Mouse (Mus musculus) thymus, adult 2 months (tissue): ENCODE measurements around the gene Gpr45.
"Not testable (repeated sequence)": the region's sequence is repeated elsewhere in the genome, so short reads cannot be mapped to it uniquely, and the experiment has no call there.

ENCODE experiments used
- CTCF ChIP-seq: fragments of 200-500 bp; IDR thresholded peaks from 2 replicates; pipeline ENCODE4 v1.5.1; 2012; ENCODE audit warnings: mild to moderate bottlenecking, control low read depth, low read length, moderate library complexity, borderline replicate concordance; ENCODE audit not compliant: control insufficient read depth, poor library complexity, insufficient read depth; ENCODE audit errors: extremely low read depth
- POLR2A ChIP-seq: fragments of 200-500 bp; IDR thresholded peaks from 2 replicates; pipeline ENCODE4 v1.6.1; 2012; ENCODE audit warnings: mild to moderate bottlenecking, low read length, control low read depth, moderate library complexity; ENCODE audit not compliant: control insufficient read depth, poor library complexity, insufficient read depth; ENCODE audit errors: extremely low read depth

GRCm38 (mm10) chr1:43015153-43015685 lies 62.5 kb downstream of the Gpr45 start:
- not testable (repeated sequence) for TF ChIP-seq CTCF, POLR2A
